Mouse (Mus musculus) macrophage (primary cell): ENCODE data around the gene Abcb6. TPM values are rescaled to one million over a fixed set of nuclear protein-coding genes. Genes with fewer than 3 reads are reported as not detected.
A peak's percentile ranks its signal among the peaks of the same experiment; 100 is the strongest.

ENCODE experiments used
- H3K27ac ChIP-seq: fragments of 350-480 bp; formaldehyde crosslinking; 2 replicates; pipeline ENCODE4 v1.9.0; 2021
- H3K36me3 ChIP-seq: fragments of 350-480 bp; formaldehyde crosslinking; 2 replicates; pipeline ENCODE4 v1.9.0; 2021; ENCODE audit errors: inconsistent target
- H3K4me3 ChIP-seq: fragments of 350-480 bp; formaldehyde crosslinking; 2 replicates; pipeline ENCODE4 v1.9.0; 2021; ENCODE audit errors: inconsistent target
- H3K79me2 ChIP-seq: fragments of 350-480 bp; formaldehyde crosslinking; 2 replicates; pipeline ENCODE4 v1.9.0; 2021; ENCODE audit errors: inconsistent target
- WGBS: methylation state at CpG from one replicate; pipeline ENCODE4 v1.1.7; 2026; ENCODE audit warnings: inconsistent platforms; ENCODE audit not compliant: missing documents; 5-methylcytosine and 5-hydroxymethylcytosine counted together
- polyA plus RNA-seq: library from polyadenylated mRNA; stranded (reverse); fragments of 250-400 nt; gene quantifications from 3 replicates; pipeline ENCODE4 v1.2.4, GENCODE M21; 2018; ENCODE audit warnings: inconsistent platforms

Gene Abcb6
- polyA plus RNA-seq, 1 experiment from 2014 or later: 5.1 TPM

- no peak overlapping the region for H3K27ac ChIP-seq
- WGBS: 97% methylated on average over 3 of the region's 3 CpGs
- no peak overlapping the region for H3K4me3 ChIP-seq
- H3K79me2 ChIP-seq: peaks cover 27% of the 10 kb centered on the region
- peaks cover 45% of the 10 kb centered on the region for H3K36me3 ChIP-seq
These were observed 34.6 kb downstream of the Abcb6 start for GRCm38 (mm10) chr1:75145589-75145988.

GRCm38 (mm10) chr1:75142301-75143261 is 37.6 kb downstream of the Abcb6 start, which contains the start of the genes Cnppd1 and Retreg2:
Cnppd1 (minus strand) TSS chr1:75142711.
Retreg2 (plus strand) TSS chr1:75142778.
- Histone ChIP-seq H3K4me3 (peak within 1 kb of the TSS; percentile 94), H3K36me3 (peaks cover 54% of the 10 kb centered on the region), H3K27ac (peak within 1 kb of the TSS; percentile 97), H3K79me2 (peaks cover 48% of the 10 kb centered on the region)
- WGBS: 1% methylated on average over 91 of the region's 91 CpGs

- WGBS: under 1% methylated on average over 47 of the region's 53 CpGs
- peaks cover 48% of the 10 kb centered on the region for H3K79me2 ChIP-seq
- peak overlapping the region; percentile 94 for H3K4me3 ChIP-seq
- peak overlapping the region; percentile 97 for H3K27ac ChIP-seq
- peaks cover 53% of the 10 kb centered on the region for H3K36me3 ChIP-seq
These were observed 38.6 kb downstream of the Abcb6 start for GRCm38 (mm10) chr1:75141486-75142190.

GRCm38 (mm10) chr1:75140601-75141190 is 39.5 kb downstream of the Abcb6 start:
- WGBS: 35% methylated on average over 4 of the region's 4 CpGs
- Histone ChIP-seq H3K79me2 (peaks cover 48% of the 10 kb centered on the region), H3K4me3 (peak overlapping the region; percentile 94), H3K36me3 (peaks cover 53% of the 10 kb centered on the region), H3K27ac (peak overlapping the region; percentile 97)

GRCm38 (mm10) chr1:75138448-75138847 is 41.7 kb downstream of the Abcb6 start:
- no peak overlapping the region for H3K27ac ChIP-seq
- 94% methylated on average over 2 of the region's 2 CpGs for WGBS
- H3K79me2 ChIP-seq: peaks cover 32% of the 10 kb centered on the region
- no peak overlapping the region for H3K4me3 ChIP-seq
- peaks cover 41% of the 10 kb centered on the region for H3K36me3 ChIP-seq

- 93% methylated on average over 3 of the region's 3 CpGs for WGBS
- H3K4me3 ChIP-seq: no peak overlapping the region
- peaks cover 41% of the 10 kb centered on the region for H3K36me3 ChIP-seq
- no peak overlapping the region for H3K27ac ChIP-seq
- peaks cover 28% of the 10 kb centered on the region for H3K79me2 ChIP-seq
These were observed 43.5 kb downstream of the Abcb6 start for GRCm38 (mm10) chr1:75136730-75137129.

GRCm38 (mm10) chr1:75136293-75136692 is 43.9 kb downstream of the Abcb6 start:
- peaks cover 41% of the 10 kb centered on the region for H3K36me3 ChIP-seq
- H3K79me2 ChIP-seq: peaks cover 28% of the 10 kb centered on the region
- H3K4me3 ChIP-seq: no peak overlapping the region
- H3K27ac ChIP-seq: no peak overlapping the region
- WGBS: 87% methylated on average over 6 of the region's 6 CpGs

DNA sequence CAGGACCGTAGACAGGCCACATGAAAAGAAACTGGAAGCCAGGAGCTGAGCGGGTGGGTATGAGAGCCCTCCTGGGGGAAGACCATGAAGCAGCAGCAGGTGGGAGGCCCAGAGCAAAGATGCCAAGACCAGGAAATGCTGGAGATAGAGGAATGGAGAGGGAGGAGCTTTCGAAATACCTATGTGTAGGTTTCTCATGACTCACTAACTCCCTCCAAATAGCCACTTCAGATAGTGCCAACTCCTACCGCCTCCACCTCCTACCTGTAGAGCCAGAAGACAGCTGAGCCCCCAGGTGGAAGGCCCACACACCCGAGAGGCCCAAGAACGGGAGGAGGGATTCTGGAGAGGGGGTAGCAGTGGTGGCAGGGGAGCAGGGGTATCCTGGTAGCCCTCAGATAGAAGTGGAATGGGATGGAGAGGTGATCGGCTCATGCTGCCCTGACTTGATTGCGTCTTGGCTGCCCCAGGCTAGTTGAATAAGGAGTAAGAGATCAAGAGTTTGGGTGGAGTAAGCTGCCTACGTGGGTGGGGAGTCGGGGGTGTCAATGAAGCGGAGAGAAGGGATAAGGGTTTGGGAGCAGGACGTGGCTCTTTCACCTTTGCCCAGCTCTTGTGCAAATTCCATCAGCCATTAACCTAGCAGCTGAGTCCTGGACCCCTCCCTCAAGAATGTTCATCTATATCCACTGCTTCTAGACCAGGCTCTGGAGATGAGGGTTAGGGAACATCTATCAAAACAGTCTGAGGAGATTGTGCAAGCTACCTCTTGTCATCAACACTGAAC is 46.6 kb downstream of the Abcb6 start, which contains the start of gene Slc23a3:
TSS of gene Slc23a3 (minus strand) at position 470 of the 787 bp plus-strand sequence.
- Histone ChIP-seq H3K27ac (no peak within 1 kb of the TSS), H3K79me2 (peaks cover under 1% of the 10 kb centered on the region; the same call in 1 of the 2 replicates), H3K36me3 (peaks cover 30% of the 10 kb centered on the region), H3K4me3 (no peak within 1 kb of the TSS)
- 77% methylated on average over 12 of the region's 12 CpGs for WGBS

DNA sequence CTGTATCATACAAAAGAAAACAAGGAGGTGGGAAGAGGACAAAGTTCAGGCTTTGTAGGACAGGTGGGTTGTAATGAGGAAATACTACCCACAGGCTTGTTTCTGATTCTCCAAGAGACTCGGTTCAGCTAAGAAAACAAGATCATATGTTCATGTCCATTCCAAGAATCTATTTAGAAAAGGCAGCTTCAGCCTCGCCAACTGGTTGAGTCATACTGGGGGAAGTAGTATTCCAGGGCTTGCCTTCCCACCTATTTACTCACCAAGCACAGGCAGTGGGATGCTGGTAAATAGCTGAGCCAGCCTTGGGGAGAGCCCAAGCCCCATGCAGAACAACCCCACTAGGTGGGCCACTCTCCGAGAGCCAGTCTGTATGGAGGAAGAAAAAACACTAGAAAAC is 51.6 kb downstream of the Abcb6 start:
- WGBS: 88% methylated on average over 3 of the region's 3 CpGs
- H3K36me3 ChIP-seq: no peaks in the 10 kb centered on the region

GRCm38 (mm10) chr1:75125418-75125817 is 54.8 kb downstream of the Abcb6 start:
- peak overlapping the region; percentile 38 for H3K4me3 ChIP-seq
- no peaks in the 10 kb centered on the region for H3K36me3 ChIP-seq
- H3K79me2 ChIP-seq: no peaks in the 10 kb centered on the region
- 38% methylated on average over 5 of the region's 5 CpGs for WGBS
- H3K27ac ChIP-seq: peak overlapping the region; percentile 80

More for the DNA sequence above, 51.6 kb downstream of the Abcb6 start:
- Histone ChIP-seq H3K79me2 (no peaks in the 10 kb centered on the region), H3K27ac (no peak overlapping the region), H3K4me3 (no peak overlapping the region)

DNA sequence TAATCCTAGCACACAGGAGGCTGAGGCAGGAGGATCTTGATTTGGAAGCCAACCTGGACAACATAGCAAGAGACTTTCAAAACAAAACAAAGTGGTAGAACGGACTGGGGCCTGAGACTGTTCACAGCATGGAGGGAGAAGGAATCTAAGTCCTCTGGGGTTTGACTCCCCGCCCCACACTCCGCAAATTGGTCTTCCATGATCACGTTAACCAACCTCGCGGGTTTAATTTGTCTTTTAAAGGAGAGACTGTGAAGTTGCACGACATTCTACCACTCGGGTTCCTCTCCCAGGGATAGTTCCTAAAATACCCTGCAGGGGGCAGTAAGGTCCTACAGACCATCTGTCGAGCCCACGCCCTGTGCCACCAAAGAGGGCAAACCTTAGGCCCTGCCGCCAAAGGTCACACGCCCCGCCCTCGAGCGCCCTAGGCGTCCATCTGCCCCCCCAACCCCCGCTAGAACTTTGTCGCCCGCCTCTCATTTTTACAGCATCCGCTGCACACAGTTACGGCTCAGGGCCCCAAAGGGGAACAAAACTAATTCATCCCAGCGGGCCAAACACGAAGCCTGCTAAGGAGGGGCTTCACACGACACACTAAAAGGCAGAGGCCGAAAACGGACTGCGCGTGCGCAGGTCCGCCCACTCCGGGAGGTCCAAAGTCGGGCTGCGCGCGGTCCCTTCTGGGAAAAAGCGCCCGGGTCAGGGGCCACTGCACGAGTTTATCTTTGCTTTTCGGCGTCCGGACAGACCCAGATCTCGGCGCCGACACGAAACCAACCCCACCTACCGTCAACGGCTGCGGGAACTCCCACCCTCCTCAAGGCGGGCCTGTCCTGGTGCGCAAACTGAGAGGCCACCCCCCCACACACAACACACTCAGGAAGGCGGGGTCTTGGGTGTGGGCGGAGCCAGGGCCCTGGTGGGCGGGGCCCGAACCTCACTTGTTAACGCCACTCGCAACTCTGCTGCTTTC is 55.6 kb downstream of the Abcb6 start, which contains the start of gene Nhej1:
TSS of gene Nhej1 (minus strand) at position 855 of the 976 bp plus-strand sequence.
- Histone ChIP-seq H3K4me3 (peak within 1 kb of the TSS; percentile 38), H3K79me2 (no peaks in the 10 kb centered on the region), H3K36me3 (no peaks in the 10 kb centered on the region), H3K27ac (peak within 1 kb of the TSS; percentile 80)
- 2% methylated on average over 55 of the region's 56 CpGs for WGBS

DNA sequence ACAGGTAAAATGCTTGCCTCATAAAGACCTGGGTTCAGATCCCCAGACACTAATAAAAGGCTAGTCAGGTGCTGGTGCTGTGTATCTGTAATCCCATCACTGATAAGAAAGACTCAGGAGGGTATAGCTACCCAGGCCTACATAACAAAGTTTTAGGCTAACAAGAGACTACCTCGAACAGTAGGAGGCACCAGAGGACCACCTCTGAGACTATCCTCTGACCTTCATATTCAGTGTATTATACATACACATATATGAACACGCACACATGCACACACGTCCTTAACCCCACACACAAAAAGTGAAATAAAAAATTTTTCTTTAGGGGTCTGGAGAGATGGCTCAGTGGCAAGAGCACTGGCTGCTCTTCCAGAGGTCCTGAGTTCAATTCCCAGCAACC is 58.0 kb downstream of the Abcb6 start:
- Histone ChIP-seq H3K79me2 (no peaks in the 10 kb centered on the region), H3K36me3 (no peaks in the 10 kb centered on the region), H3K27ac (no peak overlapping the region), H3K4me3 (no peak overlapping the region)
- 87% methylated on average over 3 of the region's 3 CpGs for WGBS
